Mouse (Mus musculus) frontal cortex, adult 2 months (tissue): Measurements from ENCODE around the gene Cxcr2. TPM values are rescaled to one million over a fixed set of nuclear protein-coding genes. Genes with fewer than 3 reads are reported as not detected.
A peak's percentile ranks its signal among the peaks of the same experiment; 100 is the strongest.

Source experiments
- DNase-seq, 2 experiments: peaks; one replicate each; pipeline ENCODE4 v3.0.0; 2022; ENCODE audit warnings: low spot score in 1 of 2; ENCODE audit errors: extremely low spot score in 1 of 2
- polyA plus RNA-seq: library from polyadenylated mRNA; depleted of rRNA; stranded (reverse); fragments of >200 nt; gene quantifications from 2 replicates; pipeline ENCODE4 v1.2.3, GENCODE M21; 2012; rRNA removed

The Cxcr2 gene
- polyA plus RNA-seq = 0.04 and 0.19 TPM in 2 replicates

DNA sequence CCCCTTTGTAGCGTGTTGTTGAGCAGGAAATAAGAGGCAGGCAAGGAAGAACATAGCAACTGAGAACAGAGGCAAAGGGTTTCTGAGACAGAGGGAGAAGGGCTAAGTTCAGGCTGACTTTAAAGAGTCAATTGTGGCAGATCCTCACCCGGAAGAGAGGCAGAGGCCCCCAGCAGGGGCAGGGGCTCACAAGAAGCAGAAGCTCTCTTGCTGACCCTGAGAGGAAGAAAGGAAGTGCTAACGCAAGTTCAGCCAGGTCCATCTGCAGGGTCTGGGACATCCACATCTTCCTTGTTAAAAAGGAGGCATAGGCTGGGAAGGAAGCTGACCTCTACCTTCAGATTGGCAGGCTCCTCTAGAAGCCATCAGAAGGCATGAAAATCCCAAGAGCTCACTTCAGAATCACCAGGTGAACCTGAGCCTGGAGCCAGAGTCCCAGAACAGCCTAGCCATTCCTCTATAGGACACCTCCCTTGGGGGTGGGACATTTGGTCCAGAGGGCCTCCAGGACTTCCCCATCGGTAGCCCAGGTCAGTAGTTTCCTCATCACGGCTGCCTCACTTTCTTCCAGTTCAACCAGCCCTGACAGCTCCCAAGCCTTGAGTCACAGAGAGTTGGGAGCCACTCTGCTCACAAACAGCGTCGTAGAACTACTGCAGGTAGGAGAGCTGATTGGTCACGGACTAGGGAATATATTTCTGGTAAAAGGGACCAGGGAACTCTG lies at the start of gene Cxcr2:
Gene Cxcr2 (plus strand): TSS at position 529 of the 724 bp plus-strand sequence.
- no peak for DNase-seq

- no peak for DNase-seq
These were observed 48.1 kb upstream of the Cxcr2 start for GRCm38 (mm10) chr1:74105660-74106059.

DNA sequence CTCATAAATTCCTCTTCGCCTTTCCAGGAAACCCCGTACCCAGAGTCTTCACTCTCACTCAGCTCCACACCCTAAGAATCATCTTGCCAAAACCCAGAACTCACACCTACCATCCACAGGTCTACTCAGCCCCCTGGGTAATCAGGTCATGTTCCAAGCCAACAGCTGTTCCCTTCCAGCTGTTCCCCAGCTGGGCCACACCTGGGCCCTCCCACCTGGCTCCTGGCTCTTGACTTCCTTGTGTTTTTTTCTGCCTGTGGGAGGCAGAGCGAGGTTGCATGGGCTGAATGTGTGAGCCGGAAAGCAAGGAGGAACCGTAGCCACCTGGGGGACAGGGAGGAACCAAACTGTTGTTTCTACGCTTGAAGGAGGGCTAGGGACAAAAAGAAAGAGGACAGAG lies 47.6 kb upstream of the Cxcr2 start:
- no peak for DNase-seq

GRCm38 (mm10) chr1:74107931-74108618 lies 45.7 kb upstream of the Cxcr2 start:
- no peak for DNase-seq

GRCm38 (mm10) chr1:74109670-74110069 lies 44.1 kb upstream of the Cxcr2 start:
- DNase-seq = no peak

DNA sequence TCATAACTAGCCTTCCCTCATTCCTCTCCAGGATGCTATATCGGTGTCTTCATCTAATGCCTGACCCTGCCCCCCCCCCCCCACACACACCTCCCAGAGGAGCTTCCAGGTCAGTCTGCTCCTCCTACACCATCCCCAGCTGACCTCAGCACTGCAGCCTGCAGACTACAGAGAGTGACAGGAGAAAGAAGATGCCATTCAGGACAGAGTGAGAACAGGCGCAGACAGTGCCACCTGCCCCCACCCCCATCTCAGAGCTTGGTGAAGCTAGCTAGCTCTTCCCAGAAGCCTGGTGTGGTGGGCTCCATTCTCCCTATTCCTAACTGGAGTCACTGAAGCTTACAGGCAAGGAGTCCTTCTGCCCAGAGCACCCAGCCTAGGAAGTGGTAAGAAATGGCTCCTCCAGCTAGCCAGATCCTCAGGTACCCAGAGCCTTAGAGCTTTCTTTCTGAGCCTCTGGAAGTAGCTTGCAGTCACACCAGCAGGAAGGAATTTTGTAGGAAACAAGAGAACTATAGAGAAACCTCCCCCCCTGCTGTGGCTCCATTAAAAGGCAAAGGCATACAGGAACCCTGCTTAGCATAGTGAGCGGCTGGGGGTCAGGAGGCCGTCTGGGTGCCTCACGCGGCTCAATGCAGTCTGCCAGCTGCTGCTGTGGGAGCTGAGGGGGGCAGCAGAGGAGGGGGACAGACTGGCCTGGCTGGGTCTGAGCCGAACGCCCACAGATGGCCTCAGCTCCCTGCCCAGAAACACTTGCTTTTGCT lies 42.7 kb upstream of the Cxcr2 start:
- no peak for DNase-seq

- DNase-seq = no peak
These were observed 42.1 kb upstream of the Cxcr2 start for GRCm38 (mm10) chr1:74111696-74112030.

DNA sequence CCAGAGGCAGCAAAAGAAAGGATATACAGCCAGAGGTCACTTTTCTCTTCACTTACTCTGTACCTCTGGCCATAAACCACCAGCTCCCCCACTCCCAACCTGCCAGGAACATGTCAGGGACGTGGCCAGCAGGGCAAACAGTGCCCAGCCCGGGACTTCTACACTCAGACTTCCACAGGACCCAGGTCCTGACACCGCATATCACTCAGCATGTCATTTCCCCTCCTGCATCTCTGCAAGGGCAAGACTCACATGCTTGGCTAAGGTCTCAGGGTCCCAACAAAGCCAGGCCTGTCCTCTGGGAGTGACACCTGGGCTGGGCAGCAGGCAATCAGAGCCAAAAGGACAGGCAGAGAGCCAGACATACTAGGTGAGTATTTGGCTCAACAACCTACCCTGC lies 40.7 kb upstream of the Cxcr2 start:
- DNase-seq = no peak

DNA sequence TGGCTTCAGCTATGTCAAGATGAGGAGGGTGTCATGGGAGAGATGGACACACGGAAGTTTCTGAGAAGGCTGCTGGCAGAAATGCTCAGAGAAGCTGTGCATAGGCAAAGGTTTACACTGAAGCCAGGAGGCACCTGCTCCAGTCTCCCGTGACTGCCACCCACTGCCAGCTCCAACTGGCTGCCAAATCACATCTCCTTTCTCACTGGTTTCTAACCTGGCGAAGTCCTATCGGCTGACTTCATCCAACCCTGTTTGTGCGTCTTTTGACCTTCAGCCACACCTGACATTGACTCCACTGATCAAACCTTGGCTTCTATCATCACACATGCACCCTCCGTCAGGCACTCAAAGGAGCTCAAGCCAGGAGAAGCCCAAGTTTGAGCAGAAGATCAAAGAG lies 35.9 kb upstream of the Cxcr2 start:
- no peak for DNase-seq

DNA sequence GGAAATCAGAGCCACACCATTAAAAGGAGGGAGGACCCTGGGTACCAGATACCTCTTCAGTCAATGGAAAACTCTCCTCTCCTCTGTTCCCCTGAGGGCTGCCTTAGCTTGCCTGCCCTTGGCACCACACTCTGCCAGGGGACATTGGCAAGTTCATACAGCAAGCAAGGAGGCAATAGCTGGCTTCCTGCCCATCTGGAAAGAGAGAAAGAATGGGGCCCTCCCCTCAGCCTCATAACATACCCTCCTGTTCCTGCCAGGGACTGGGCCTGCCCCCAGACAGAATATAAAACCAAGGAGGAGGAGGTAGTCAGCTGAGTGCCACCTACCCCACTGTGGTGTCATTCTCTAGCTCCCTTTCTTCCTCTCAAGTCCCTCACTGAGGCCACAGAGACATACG lies 34.7 kb upstream of the Cxcr2 start:
- no peak for DNase-seq

DNA sequence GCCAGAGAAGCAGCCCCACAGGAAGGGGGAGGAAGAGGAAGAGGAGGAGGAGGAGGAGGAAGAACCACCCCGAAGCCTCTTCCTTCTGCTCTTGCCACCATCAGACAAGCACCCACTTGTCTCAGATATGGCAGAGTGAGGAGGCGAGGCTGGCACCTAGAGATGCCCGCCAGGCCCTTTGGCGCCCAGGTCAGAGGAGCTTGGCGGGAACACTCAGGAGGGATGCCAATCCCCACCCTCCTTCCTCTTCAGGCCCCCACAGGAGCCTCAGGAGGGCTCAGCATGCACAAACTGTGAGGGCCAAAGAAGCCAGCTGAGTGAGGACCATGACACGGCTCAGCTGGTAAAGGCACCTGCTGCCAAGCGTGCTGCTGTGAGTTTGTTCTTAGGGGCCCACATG lies 32.7 kb upstream of the Cxcr2 start:
- DNase-seq = no peak

- DNase-seq = peak in 1 of 2 experiments; percentile 68
These were observed 31.8 kb upstream of the Cxcr2 start for GRCm38 (mm10) chr1:74121821-74122576.

DNA sequence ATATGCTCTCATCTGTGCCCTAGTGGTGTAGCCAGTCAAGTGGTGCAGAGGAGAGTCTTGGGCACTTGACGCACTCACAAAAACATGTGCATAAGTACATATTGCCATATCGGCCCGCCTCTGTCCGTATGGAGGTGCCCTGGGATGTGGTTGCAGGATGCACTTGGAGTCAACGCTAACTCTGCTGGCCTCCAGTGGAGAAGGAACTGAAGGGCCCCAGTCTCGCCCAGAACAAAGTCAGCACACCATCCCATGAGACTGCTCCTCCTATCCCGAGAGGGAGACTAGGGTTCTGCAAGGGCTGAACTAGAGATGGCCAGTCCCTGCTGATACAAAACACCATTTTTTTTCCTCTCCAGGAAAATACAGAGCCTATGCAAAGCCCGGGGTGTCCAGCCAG lies 30.6 kb upstream of the Cxcr2 start:
- no peak for DNase-seq

DNA sequence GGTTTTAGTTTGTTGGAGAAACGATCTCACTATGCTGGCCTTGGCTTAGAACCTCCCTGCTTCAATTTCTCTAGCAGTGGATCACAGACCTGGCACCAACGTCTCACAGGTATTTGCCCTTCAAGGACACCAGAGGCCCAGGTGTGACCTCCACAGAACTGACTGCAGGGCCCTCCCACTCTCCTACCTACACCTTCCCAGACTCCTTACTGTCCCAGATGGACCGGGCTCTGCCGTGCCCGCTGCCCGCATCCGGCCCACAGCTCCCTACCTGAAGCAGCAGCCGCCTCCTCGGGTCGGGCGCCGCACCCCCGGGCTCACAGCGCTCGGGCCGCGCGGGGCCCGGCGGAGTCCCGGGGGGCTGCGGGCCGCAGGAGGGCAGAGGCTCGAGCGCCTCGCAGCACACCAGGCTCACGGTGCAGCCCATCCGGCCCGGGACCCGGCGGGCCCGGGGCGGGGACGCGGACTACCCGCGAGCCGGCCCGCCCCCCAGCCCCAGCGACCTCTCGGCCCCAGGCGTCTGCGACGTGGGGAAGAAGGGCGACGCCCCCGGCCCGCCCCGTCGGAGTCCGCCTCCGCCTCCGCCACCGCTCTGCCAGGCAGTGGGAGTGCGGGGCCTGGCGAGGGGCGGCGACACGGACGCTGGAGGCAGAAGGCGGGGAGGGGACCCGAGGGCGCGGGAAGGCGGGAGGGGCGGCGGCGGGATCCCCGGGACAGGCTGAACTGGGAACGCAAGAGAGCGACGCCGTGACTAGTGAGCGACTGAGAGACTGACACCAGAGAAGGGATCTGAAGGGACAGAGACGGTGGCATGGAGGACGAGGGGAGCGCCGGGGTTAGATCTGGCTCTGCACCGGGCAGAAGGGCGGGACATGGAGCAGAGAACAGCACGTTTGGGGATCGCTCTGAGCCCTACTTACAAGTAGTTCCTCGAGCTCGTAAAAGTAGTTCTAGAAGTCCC lies 29.5 kb upstream of the Cxcr2 start, which contains the start of gene Tns1:
Gene Tns1 (minus strand): TSS at position 429 of the 961 bp plus-strand sequence.
- no peak for DNase-seq

GRCm38 (mm10) chr1:74124991-74125552 lies 28.7 kb upstream of the Cxcr2 start, which contains the start of gene Rufy4:
Rufy4 (plus strand) TSS chr1:74125541.
- peak; percentile 33 to 79 for DNase-seq

GRCm38 (mm10) chr1:74130883-74131659 lies 22.7 kb upstream of the Cxcr2 start:
- no peak for DNase-seq

- no peak for DNase-seq
These were observed 21.8 kb upstream of the Cxcr2 start for GRCm38 (mm10) chr1:74132011-74132410.

DNA sequence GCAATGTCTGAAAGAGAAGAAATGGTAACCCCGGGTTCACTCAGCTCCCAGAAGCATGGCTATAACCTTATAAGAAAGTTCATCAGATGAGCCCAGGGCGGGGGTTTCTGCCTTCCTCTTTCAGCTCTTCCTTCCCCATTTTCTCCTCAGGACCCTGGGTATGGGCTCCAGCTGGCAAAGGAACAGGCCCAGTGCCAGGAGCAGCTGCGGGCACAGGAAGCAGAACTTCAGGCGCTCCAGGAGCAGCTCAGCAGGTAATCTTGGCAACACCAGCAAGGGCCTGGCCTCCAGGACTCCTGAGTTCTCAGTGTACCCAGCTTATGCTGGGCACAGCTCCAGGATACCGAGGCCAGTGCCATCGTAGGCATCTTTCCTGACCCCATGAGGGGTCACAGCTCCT lies 19.8 kb upstream of the Cxcr2 start:
- no peak for DNase-seq
